Mouse (Mus musculus) thymus, adult 18-20 months (tissue): Measurements from ENCODE around the gene Vdac2.

Source experiments
- DNase-seq, 2 experiments: peaks; one replicate each; pipeline ENCODE4 v3.0.0; 2022; ENCODE audit warnings: mixed read lengths in 2 of 2

Gene Vdac2

DNA sequence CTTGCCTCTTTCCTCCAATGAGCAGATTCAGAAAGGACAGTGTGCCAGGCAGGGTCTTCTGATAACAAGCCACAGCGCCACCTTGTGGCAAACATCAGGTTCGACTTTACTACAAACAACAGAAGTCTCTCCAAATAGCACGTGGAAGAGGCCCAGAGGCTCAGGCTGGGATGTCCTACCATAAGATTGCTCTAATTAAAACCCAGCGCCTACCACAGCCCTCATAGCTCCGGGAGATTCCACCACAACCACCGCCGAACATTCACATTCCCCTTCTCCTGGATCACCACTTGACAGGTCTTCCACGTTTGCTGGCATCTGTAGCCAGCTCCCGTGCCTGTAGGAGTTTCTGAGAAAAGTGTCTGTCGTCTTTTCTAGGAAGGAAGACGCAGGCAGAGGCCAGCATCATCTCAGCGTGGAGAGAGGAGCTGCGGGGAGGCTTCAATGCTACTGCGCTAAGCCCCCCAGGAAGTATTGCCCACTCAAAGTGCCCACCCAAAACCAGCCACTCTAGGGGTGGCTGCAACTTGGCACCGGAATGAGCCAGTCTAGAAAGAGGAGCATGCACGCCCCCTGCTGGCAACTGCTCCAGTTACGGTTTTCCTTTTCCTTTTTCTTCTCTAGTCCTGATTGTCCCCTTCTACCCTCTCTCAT lies 28.5 kb downstream of the Vdac2 start:
- peak; percentile 42 to 56 for DNase-seq

GRCm38 (mm10) chr14:21854271-21854670 lies 29.2 kb downstream of the Vdac2 start:
- DNase-seq = no peak

- DNase-seq = no peak
These were observed 30.9 kb downstream of the Vdac2 start for GRCm38 (mm10) chr14:21855961-21856360.

GRCm38 (mm10) chr14:21856886-21857285 lies 31.8 kb downstream of the Vdac2 start:
- DNase-seq = no peak

GRCm38 (mm10) chr14:21866291-21866690 lies 41.3 kb downstream of the Vdac2 start:
- no peak for DNase-seq

- DNase-seq = no peak
These were observed 41.8 kb downstream of the Vdac2 start for GRCm38 (mm10) chr14:21866816-21867215.

GRCm38 (mm10) chr14:21890430-21890829 lies 65.4 kb downstream of the Vdac2 start:
- no peak for DNase-seq

DNA sequence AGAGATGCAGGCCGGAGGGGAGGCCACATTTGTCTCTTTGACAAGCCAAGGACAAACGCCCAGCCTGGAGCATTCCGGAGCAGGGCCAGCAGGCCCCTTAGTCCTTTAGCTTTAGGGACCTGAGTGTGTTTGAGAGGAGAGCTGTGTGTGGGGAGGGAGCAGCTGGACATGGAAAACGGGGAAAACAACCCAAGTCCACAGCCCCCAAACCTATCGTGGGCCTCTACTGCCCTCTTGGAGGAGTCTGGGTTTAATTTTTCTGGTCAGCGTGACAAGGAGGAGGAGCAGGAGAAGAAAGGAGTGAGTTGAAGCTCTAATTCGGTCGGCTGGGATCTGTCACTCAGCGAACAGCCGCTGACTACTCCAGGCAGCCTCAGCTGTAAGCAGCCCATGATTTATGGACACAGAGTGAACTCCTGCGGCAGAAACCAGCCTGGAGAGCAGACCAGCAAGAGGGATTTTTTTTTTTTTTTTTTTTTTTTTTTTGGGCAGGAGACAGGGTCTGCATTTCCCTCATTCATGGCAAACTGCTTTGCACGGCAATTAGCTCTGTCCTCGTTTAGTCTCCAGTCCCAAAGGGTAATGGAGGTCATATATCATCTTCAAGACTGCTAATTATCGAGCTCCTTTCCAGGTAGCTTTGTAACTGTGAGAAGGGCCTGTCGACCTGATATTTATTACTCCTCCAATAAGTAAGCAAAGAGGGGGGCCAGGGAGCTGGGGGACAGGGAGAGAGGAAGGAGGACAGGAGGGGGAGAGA lies 66.7 kb downstream of the Vdac2 start:
- no peak for DNase-seq

- DNase-seq = no peak
These were observed 67.3 kb downstream of the Vdac2 start for GRCm38 (mm10) chr14:21892341-21892659.
